In genomic region chr4:95603254-95603653, GRCm38 (mm10) we compare ENCODE assay signal across 33 mouse cellular contexts.
"Had no signal": no experiment of that assay in that cellular context is flagged by ENCODE, and none has a peak within 500 bp of the region (broad histone marks: within the 10 kb centered on the region; RNA-seq: fewer than 3 reads in every experiment).

No protein-coding gene starts in this region.

- H3K9ac ChIP-seq: heart, embryonic 12.5 days; heart, embryonic 13.5 days; heart, embryonic 15.5 days; hindbrain, embryonic 12.5 days; hindbrain, embryonic 13.5 days; hindbrain, embryonic 14.5 days; hindbrain, embryonic 15.5 days; intestine, embryonic 15.5 days had no signal

- H3K4me1 ChIP-seq: heart, embryonic 10.5 days; heart, embryonic 12.5 days; heart, embryonic 13.5 days; heart, embryonic 15.5 days; hindbrain, embryonic 10.5 days; hindbrain, embryonic 12.5 days; hindbrain, embryonic 13.5 days; hindbrain, embryonic 15.5 days; intestine, embryonic 15.5 days had no signal

- H3K4me3 ChIP-seq: heart, adult 2 months; heart, embryonic 10.5 days; heart, embryonic 12.5 days; heart, embryonic 13.5 days; heart, embryonic 15.5 days; hindbrain, embryonic 10.5 days; hindbrain, embryonic 12.5 days; hindbrain, embryonic 13.5 days; hindbrain, embryonic 15.5 days; intestine, embryonic 15.5 days; layer of hippocampus, adult 2 months; left cerebral cortex, adult 2 months had no signal

- DNase-seq: heart, adult 2 months; heart, postnatal 10 days; heart, postnatal 14 days; heart, postnatal 36 days; heart, postnatal 4 days; kidney, adult 11 months; kidney, adult 2 months; kidney, adult 8-10 months; kidney, postnatal 10 days; kidney, postnatal 14 days; kidney, postnatal 25 days; kidney, postnatal 36 days; kidney, postnatal 4 days; layer of hippocampus, adult 9-11 months; layer of hippocampus, postnatal 36 days had no signal

- ATAC-seq: hindbrain, embryonic 16.5 days; hindbrain, postnatal 0 days; inflammation-experienced regulatory T-cells, adult 6 months; intestine, embryonic 15.5 days; intestine, embryonic 16.5 days; intestine, postnatal 0 days had no signal

- H3K36me3 ChIP-seq: heart, embryonic 10.5 days; heart, embryonic 12.5 days; heart, embryonic 13.5 days; heart, embryonic 15.5 days; hindbrain, embryonic 10.5 days; hindbrain, embryonic 12.5 days; hindbrain, embryonic 13.5 days; hindbrain, embryonic 15.5 days; intestine, embryonic 15.5 days had no signal

- H3K27ac ChIP-seq: heart, adult 2 months; heart, embryonic 10.5 days; heart, embryonic 13.5 days; heart, embryonic 15.5 days; hindbrain, embryonic 10.5 days; hindbrain, embryonic 12.5 days; hindbrain, embryonic 13.5 days; hindbrain, embryonic 14.5 days; hindbrain, embryonic 15.5 days; hindbrain, postnatal 0 days; intestine, embryonic 15.5 days; layer of hippocampus, adult 2 months; left cerebral cortex, adult 2 months had no signal

- H3K4me2 ChIP-seq: heart, embryonic 11.5 days; heart, embryonic 12.5 days; heart, embryonic 13.5 days; heart, embryonic 15.5 days; hindbrain, embryonic 12.5 days; hindbrain, embryonic 13.5 days; hindbrain, embryonic 14.5 days; hindbrain, embryonic 15.5 days; intestine, embryonic 15.5 days had no signal

- H3K9me3 ChIP-seq: heart, embryonic 10.5 days; heart, embryonic 12.5 days; heart, embryonic 13.5 days; heart, embryonic 15.5 days; hindbrain, embryonic 10.5 days; hindbrain, embryonic 12.5 days; hindbrain, embryonic 13.5 days; hindbrain, embryonic 15.5 days; intestine, embryonic 15.5 days had no signal

- H3K27me3 ChIP-seq: heart, embryonic 12.5 days; heart, embryonic 13.5 days; heart, embryonic 15.5 days; hindbrain, embryonic 12.5 days; hindbrain, embryonic 13.5 days; hindbrain, embryonic 15.5 days; intestine, embryonic 15.5 days had no signal
